Mouse (Mus musculus) MEL-GATA-1-ER (cell line): Measurements from ENCODE around the gene Gm3604.
"Not testable (repeated sequence)": the region's sequence is repeated elsewhere in the genome, so short reads cannot be mapped to it uniquely, and the experiment has no call there.

ENCODE experiments used
- DNase-seq: peaks from one replicate; pipeline ENCODE4 v3.0.0-alpha.2; 2012; ENCODE audit warnings: low read depth; ENCODE audit errors: extremely low read depth

Gene Gm3604

DNA sequence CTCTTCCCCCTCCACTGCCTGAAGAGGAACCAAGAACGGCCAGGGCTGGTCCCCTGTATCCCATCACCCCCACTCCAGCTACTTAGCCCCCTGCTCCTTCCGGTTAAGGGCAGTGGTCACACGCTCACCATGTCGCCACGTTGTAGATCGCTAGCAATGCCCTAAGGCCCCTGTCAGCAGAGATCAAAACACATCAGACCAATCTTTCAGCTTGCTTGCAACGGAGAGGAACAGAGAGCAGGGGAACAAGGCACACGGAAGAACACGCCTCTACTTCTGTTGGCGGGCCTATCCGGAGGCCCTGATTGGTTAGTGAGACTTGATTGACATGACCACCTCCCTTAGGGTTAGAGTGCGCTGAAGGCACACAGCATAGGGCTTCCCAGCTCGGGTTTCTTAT is at the start of gene Gm3604:
TSS of gene Gm3604 (minus strand) at position 226 of the 400 bp plus-strand sequence.
- DNase-seq = not testable (repeated sequence)

DNA sequence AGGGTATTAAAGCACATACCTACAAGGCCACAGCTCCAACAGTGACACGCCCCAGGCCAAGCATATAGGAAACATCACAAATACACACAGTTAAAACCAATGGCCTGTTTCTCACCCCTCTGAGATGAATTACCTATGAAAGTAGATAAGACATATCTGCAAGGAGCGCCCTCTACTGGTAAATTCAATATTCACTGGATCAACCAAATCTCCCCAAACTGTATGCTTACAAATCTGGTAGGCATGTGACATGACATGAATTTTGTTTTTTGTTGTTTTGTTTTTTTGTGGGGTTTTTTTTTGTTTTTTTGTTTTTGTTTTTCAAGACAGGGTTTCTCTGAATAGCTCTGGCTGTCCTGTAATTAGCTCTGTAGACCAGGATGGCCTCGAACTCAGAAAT is 16.2 kb upstream of the Gm3604 start:
- DNase-seq = not testable (repeated sequence)

DNA sequence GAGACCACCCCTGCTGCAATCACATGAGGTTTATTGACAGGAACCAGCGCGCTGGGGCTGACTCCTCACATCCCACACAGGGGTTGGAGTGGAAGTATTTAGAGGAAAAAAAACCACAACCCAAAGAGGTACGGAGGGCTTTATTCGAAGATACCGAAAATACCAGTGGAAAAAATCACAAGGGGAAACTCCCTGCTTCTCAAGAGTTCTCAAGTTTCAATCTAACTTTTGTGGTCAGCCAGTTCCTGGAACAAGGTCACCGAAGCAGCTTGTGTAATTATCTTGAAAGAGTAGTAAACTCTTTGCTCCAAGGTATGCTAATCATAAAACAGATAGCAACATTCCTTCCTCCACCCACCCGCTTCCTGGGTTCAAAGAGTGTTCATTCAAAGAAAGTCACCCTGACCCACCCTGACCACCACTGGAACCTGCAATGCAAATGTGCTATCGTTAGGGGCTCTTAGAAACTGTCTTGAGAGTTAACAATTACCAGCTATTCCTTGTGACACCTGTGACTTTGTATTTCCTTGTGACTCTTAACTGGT is 7.2 kb upstream of the Gm3604 start:
- not testable (repeated sequence) for DNase-seq

DNA sequence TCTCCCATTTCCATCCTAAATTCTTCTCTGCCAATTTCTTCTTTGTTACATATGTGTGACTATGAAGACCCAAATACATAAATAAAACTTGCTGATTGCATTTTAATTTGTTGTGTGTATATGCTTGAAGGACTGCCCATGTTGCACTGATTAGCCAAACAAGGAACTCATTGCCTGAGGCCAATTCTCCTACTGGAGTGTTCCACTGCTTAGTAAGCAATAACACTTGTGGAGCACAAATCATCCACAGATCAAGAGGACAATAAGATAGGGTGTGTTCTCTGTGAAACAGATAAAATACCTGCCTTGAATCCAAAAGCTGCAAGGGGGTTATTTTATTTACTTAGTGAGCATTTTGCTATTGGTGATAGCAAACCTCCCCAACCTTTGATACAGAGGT is 51.2 kb downstream of the Gm3604 start:
- no peak for DNase-seq

DNA sequence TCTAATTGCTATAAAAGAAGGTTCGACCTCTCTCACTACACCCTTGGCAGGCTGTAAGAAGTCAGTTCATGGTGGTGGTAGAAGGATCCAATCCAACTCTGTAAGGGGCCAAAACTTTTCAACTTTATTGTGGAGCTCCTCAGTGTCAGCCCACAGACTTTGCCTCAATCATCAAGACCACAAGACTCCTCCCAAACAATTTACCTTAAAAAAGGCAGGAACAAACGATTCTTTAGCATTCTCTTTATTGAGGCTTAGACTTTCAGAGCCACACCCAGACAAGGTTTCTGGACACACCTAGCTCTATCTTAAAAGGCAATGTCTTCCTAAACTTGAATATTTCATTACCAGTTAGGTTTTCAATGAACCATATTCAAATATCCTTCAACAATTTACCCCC is 51.6 kb downstream of the Gm3604 start:
- no peak for DNase-seq
